Mouse (Mus musculus) CH12.LX (cell line): ENCODE results near the gene Tspan7. TPM values are rescaled to one million over a fixed set of nuclear protein-coding genes. Genes with fewer than 3 reads are reported as not detected.
A peak's percentile ranks its signal among the peaks of the same experiment; 100 is the strongest.

ENCODE experiments used
- DNase-seq: peaks from one replicate; pipeline ENCODE4 v3.0.0-alpha.2; 2013; ENCODE audit errors: extremely low read depth
- H3K27ac ChIP-seq: 2 replicates; pipeline ENCODE4 v1.5.1; 2012; ENCODE audit warnings: low read depth, mild to moderate bottlenecking, control low read depth, moderate library complexity; ENCODE audit not compliant: insufficient read depth
- H3K27me3 ChIP-seq: replicated peaks from 2 replicates; pipeline ENCODE3; 2012; ENCODE audit warnings: inconsistent platforms
- H3K36me3 ChIP-seq, 2 experiments: replicated peaks in 1 of 2; 2 replicates each; pipeline versions ENCODE3 to v1.6.1; 2012; ENCODE audit warnings: inconsistent platforms in 1 of 2, low read length in 1 of 2, mild to moderate bottlenecking in 1 of 2, mixed read lengths in 1 of 2, moderate library complexity in 1 of 2; ENCODE audit not compliant: control insufficient read depth in 1 of 2, insufficient read depth in 1 of 2
- H3K4me1 ChIP-seq, 2 experiments: 2 replicates each; pipeline ENCODE4 v1.6.1; 2012; ENCODE audit warnings: inconsistent platforms in 1 of 2, moderate library complexity in 1 of 2; ENCODE audit not compliant: insufficient read depth in 2 of 2, control insufficient read depth in 1 of 2
- H3K4me2 ChIP-seq: 2 replicates; pipeline ENCODE4 v1.6.1; 2012; ENCODE audit warnings: low read depth, mild to moderate bottlenecking, control low read depth; ENCODE audit not compliant: poor library complexity, insufficient read depth, severe bottlenecking
- H3K4me3 ChIP-seq, 3 experiments: fragments of 150-350 bp in 1 of 3; sonication (generic) in 1 of 3; replicated peaks in 1 of 3; 2 replicates each; pipeline versions ENCODE3 to v1.5.1; 2011 to 2012; ENCODE audit warnings: low read depth in 2 of 3, low read length in 2 of 3, mild to moderate bottlenecking in 2 of 3, moderate library complexity in 2 of 3, control low read depth in 1 of 3, improper control_type of control experiment in 1 of 3, inconsistent platforms in 1 of 3, mixed read lengths in 1 of 3; ENCODE audit not compliant: poor library complexity in 1 of 3
- H3K79me2 ChIP-seq: replicated peaks from 2 replicates; pipeline ENCODE4 v1.6.1; 2012; ENCODE audit warnings: mild to moderate bottlenecking, moderate library complexity; ENCODE audit not compliant: control insufficient read depth, poor library complexity, insufficient read depth, severe bottlenecking; ENCODE audit errors: extremely low read depth
- H3K9ac ChIP-seq: 2 replicates; pipeline ENCODE4 v1.6.1; 2012; ENCODE audit warnings: low read depth, mild to moderate bottlenecking, control low read depth, moderate library complexity; ENCODE audit not compliant: insufficient read depth
- H3K9me3 ChIP-seq: replicated peaks from 2 replicates; pipeline ENCODE3; 2012; ENCODE audit warnings: low read length, inconsistent platforms, mixed read lengths
- BHLHE40 ChIP-seq: IDR thresholded peaks from 2 replicates; pipeline ENCODE4 v1.6.1; 2011; ENCODE audit warnings: mild to moderate bottlenecking, low read depth, low read length, improper control_type of control experiment
- CHD1 ChIP-seq: IDR thresholded peaks from 2 replicates; pipeline ENCODE4 v1.6.1; 2012; ENCODE audit warnings: low read depth, low read length, improper control_type of control experiment, inconsistent platforms
- CHD2 ChIP-seq: IDR thresholded peaks from 2 replicates; pipeline ENCODE4 v1.6.1; 2011; ENCODE audit warnings: low read length, improper control_type of control experiment
- CTCF ChIP-seq, 2 experiments: IDR thresholded peaks in 1 of 2; conservative IDR thresholded peaks in 1 of 2; 2 replicates each; pipeline ENCODE4 v1.5.1; 2011 to 2012; ENCODE audit warnings: low read depth in 2 of 2, low read length in 2 of 2, improper control_type of control experiment in 1 of 2, inconsistent platforms in 1 of 2, mild to moderate bottlenecking in 1 of 2, moderate library complexity in 1 of 2
- E2F4 ChIP-seq: IDR thresholded peaks from 2 replicates; pipeline ENCODE4 v1.6.1; 2011; ENCODE audit warnings: low read depth, low read length, improper control_type of control experiment; ENCODE audit not compliant: insufficient replicate concordance
- EP300 ChIP-seq: IDR thresholded peaks from 2 replicates; pipeline ENCODE4 v1.6.1; 2011; ENCODE audit warnings: low read length, improper control_type of control experiment
- IRF4 ChIP-seq: IDR thresholded peaks from 2 replicates; pipeline ENCODE4 v1.6.1; 2014; ENCODE audit warnings: low read depth, mild to moderate bottlenecking, inconsistent platforms, low read length, improper control_type of control experiment
- KAT2A ChIP-seq: IDR thresholded peaks from 2 replicates; pipeline ENCODE4 v1.6.1; 2012; ENCODE audit warnings: low read length, improper control_type of control experiment, inconsistent platforms; ENCODE audit not compliant: insufficient replicate concordance
- MAFK ChIP-seq: IDR thresholded peaks from 2 replicates; pipeline ENCODE4 v1.6.1; 2011; ENCODE audit warnings: low read length, improper control_type of control experiment; ENCODE audit not compliant: insufficient replicate concordance
- MAX ChIP-seq: IDR thresholded peaks from 2 replicates; pipeline ENCODE4 v1.6.1; 2011; ENCODE audit warnings: low read length, improper control_type of control experiment
- MAZ ChIP-seq: IDR thresholded peaks from 2 replicates; pipeline ENCODE4 v1.6.1; 2012; ENCODE audit warnings: low read depth, mild to moderate bottlenecking, inconsistent platforms, low read length, improper control_type of control experiment, moderate library complexity
- NELFE ChIP-seq: IDR thresholded peaks from 2 replicates; pipeline ENCODE4 v1.6.1; 2011; ENCODE audit warnings: low read depth, low read length, improper control_type of control experiment
- NRF1 ChIP-seq: IDR thresholded peaks from 2 replicates; pipeline ENCODE4 v1.6.1; 2014; ENCODE audit warnings: low read depth, mild to moderate bottlenecking, inconsistent platforms, low read length, improper control_type of control experiment, moderate library complexity
- POLR2AphosphoS2 ChIP-seq: IDR thresholded peaks from 2 replicates; pipeline ENCODE4 v1.6.1; 2011; ENCODE audit warnings: low read depth, low read length, improper control_type of control experiment
- SIN3A ChIP-seq: IDR thresholded peaks from 2 replicates; pipeline ENCODE4 v1.6.1; 2012; ENCODE audit warnings: low read length, improper control_type of control experiment, inconsistent platforms
- SMC3 ChIP-seq: IDR thresholded peaks from 2 replicates; pipeline ENCODE4 v1.6.1; 2011; ENCODE audit warnings: low read depth, low read length, improper control_type of control experiment
- TCF12 ChIP-seq: IDR thresholded peaks from 2 replicates; pipeline ENCODE4 v1.6.1; 2014; ENCODE audit warnings: low read depth, mild to moderate bottlenecking, inconsistent platforms, low read length, improper control_type of control experiment
- USF2 ChIP-seq: conservative IDR thresholded peaks from 2 replicates; pipeline ENCODE4 v1.6.1; 2011; ENCODE audit warnings: low read depth, low read length, improper control_type of control experiment
- ZC3H11A ChIP-seq: IDR thresholded peaks from 2 replicates; pipeline ENCODE4 v1.6.1; 2012; ENCODE audit warnings: low read depth, mild to moderate bottlenecking, inconsistent platforms, low read length, improper control_type of control experiment
- ZNF384 ChIP-seq: IDR thresholded peaks from 2 replicates; pipeline ENCODE4 v1.6.1; 2012; ENCODE audit warnings: low read depth, low read length, improper control_type of control experiment, inconsistent platforms
- dilution Hi-C: fragments of 300-500 bp; cut with MboI; formaldehyde crosslinking; loops from 2 replicates; pipeline ENCODE4 v1.14.3; 2020; ENCODE audit warnings: low sequenced_read_pairs; ENCODE audit not compliant: extremely low pct_unique_long_range_greater_than_20kb, extremely low pct_ligation_motif_present
- in situ Hi-C: fragments of 300-500 bp; cut with MboI; formaldehyde crosslinking; loops from 3 replicates; pipeline ENCODE4 v1.14.3; 2019; ENCODE audit warnings: low sequenced_read_pairs, low pct_ligation_motif_present, low pct_unique_long_range_greater_than_20kb, mixed read lengths
- polyA plus RNA-seq: library from polyadenylated mRNA; unstranded; fragments of >175 nt; gene quantifications from 2 replicates; pipeline ENCODE4 v1.2.1, GENCODE M21; 2012; ENCODE audit warnings: low read depth; ENCODE audit not compliant: insufficient read length
- total RNA-seq, 2 experiments: library from RNA; depleted of rRNA; stranded (reverse); fragments of 300-350 nt in 1 of 2; fragments of >200 nt in 1 of 2; gene quantifications; 2 replicates each; pipeline ENCODE4 v1.2.3; 2012 to 2014

Tspan7 gene
- total and polyA plus RNA-seq, 3 experiments: not detected

DNA sequence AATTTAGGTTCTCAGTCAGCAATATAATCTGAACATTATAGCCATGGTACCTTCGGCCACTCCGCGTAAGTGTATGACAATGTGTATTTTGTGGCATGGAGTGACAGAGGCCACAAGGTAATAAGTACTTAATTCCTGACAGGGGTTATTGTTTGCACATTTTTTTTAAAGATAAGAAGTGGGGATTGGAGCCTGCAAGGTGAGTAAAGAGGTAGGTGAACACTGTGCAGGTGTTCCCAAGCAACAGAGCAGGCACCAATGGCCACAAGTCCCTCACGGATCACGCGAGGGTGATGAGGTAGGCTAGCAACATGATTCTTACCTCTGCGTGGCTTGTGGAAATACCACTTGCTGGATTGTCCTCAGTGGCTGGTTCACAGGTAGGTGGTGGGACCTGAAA, 108.6 kb downstream of the Tspan7 start:
- TF ChIP-seq NELFE (no peak), MAX (no peak), KAT2A (no peak), IRF4 (no peak), MAZ (no peak), TCF12 (no peak), CHD2 (no peak), POLR2AphosphoS2 (no peak), ZC3H11A (no peak), E2F4 (no peak), EP300 (no peak), MAFK (no peak), SIN3A (no peak), USF2 (no peak), CHD1 (no peak), NRF1 (no peak), BHLHE40 (no peak), ZNF384 (no peak)
- in situ Hi-C loops: no loop called here
- H3K79me2 ChIP-seq: no peaks in the 10 kb centered on the region

DNA sequence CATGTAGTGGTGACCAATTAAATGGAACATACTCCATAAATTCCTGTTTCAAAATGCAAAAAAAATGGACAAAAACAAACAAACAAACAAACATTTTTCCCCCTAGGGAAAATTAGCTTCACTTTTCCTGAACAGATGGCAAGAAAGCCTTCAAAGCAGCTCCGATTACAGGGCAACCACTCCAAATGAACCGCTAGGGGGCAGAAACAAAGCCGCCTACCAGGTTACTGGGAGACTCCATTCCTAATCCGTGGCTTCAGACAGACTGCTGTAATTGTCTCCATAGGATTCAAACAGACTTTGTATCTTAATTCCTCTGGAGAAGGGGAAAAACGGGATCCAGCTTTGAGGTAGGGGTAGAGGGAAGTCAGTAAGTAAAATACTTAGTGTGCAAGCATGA, 132.2 kb downstream of the Tspan7 start:
- DNase-seq: no peak
- H3K4me2 ChIP-seq: no peak overlapping the region

More for the DNA sequence above, 108.6 kb downstream of the Tspan7 start:
- DNase-seq: no peak
- Histone ChIP-seq H3K4me2 (no peak overlapping the region), H3K36me3 (no peaks in the 10 kb centered on the region), H3K27me3 (no peaks in the 10 kb centered on the region), H3K9me3 (no peaks in the 10 kb centered on the region), H3K9ac (no peak overlapping the region), H3K27ac (no peak overlapping the region), H3K4me3 (no peak overlapping the region), H3K4me1 (no peaks in the 10 kb centered on the region)
- dilution Hi-C loops: no loop called here

More for the DNA sequence above, 132.2 kb downstream of the Tspan7 start:
- no peak overlapping the region for H3K4me3 ChIP-seq
- peak in 1 of 2 experiments; percentile 54; a peak in 2 of 4 replicates for TF ChIP-seq CTCF (conservative IDR thresholded peaks at IDR 0.05 in 1 of 2, IDR thresholded peaks at IDR 0.05 in 1 of 2; ENCODE audit: low read depth in 2 of 2, low read length in 2 of 2)
- TF ChIP-seq MAFK: no peak
- TF ChIP-seq SMC3: peak; percentile 31
- H3K9me3 ChIP-seq: no peaks in the 10 kb centered on the region
- no peak overlapping the region for H3K9ac ChIP-seq
- dilution Hi-C loops (no loop called here), in situ Hi-C loops (no loop called here)
- no peaks in the 10 kb centered on the region for H3K27me3 ChIP-seq
- no peaks in the 10 kb centered on the region for H3K4me1 ChIP-seq
- H3K36me3 ChIP-seq: no peaks in the 10 kb centered on the region
- H3K79me2 ChIP-seq: no peaks in the 10 kb centered on the region
- H3K27ac ChIP-seq: no peak overlapping the region
